Mouse (Mus musculus) heart, embryonic 15.5 days (tissue): ENCODE measurements around the gene Daam1. TPM values are rescaled to one million over a fixed set of nuclear protein-coding genes. Genes with fewer than 3 reads are reported as not detected.

Experiments
- ATAC-seq: fragments of 200-750 bp; cut with Nextera tagmentation; replicated peaks from 2 replicates; pipeline ENCODE4 v1.8.0; 2017; ENCODE audit warnings: low read depth, moderate TSS enrichment; ENCODE audit not compliant: insufficient number of reproducible peaks, insufficient read depth, low FRiP score
- H3K27ac ChIP-seq: fragments of 300-500 bp; sonication (generic); 2 replicates; pipeline ENCODE4 v1.5.1; 2015; ENCODE audit warnings: mild to moderate bottlenecking, inconsistent platforms
- H3K27me3 ChIP-seq: fragments of 300-500 bp; sonication (generic); 2 replicates; pipeline ENCODE4 v1.6.1; 2015; ENCODE audit warnings: inconsistent platforms
- H3K36me3 ChIP-seq: fragments of 300-500 bp; sonication (generic); 2 replicates; pipeline ENCODE4 v1.6.1; 2015; ENCODE audit warnings: mild to moderate bottlenecking, inconsistent platforms
- H3K4me1 ChIP-seq: fragments of 300-500 bp; sonication (generic); replicated peaks from 2 replicates; pipeline ENCODE4 v1.6.1; 2015; ENCODE audit warnings: inconsistent platforms
- H3K4me2 ChIP-seq: fragments of 300-500 bp; sonication (generic); 2 replicates; pipeline ENCODE4 v1.6.1; 2015; ENCODE audit warnings: inconsistent platforms, mild to moderate bottlenecking, moderate library complexity
- H3K4me3 ChIP-seq: fragments of 300-500 bp; sonication (generic); 2 replicates; pipeline ENCODE4 v1.5.1; 2015; ENCODE audit warnings: mild to moderate bottlenecking, inconsistent platforms
- H3K9ac ChIP-seq: fragments of 300-500 bp; sonication (generic); 2 replicates; pipeline ENCODE4 v1.6.1; 2015; ENCODE audit warnings: mild to moderate bottlenecking, inconsistent platforms
- H3K9me3 ChIP-seq: fragments of 300-500 bp; sonication (generic); replicated peaks from 2 replicates; pipeline ENCODE4 v1.6.1; 2016; ENCODE audit warnings: inconsistent platforms
- WGBS: fragments of 180-500 bp; shearing (Covaris S2); methylation state at CpG from one replicate; pipeline ENCODE4 v1.1.7; 2015; ENCODE audit warnings: mixed read lengths; 5-methylcytosine and 5-hydroxymethylcytosine counted together
- polyA plus RNA-seq: library from polyadenylated mRNA; unstranded; fragments of >200 nt; fragmentation: Nextera tagmentation; extraction: Ambion mirVana; gene quantifications from 2 replicates; pipeline ENCODE4 v1.2.1, GENCODE M21; 2015

Daam1 gene
- polyA plus RNA-seq, result 20.9 and 21.4 TPM in 2 replicates

- ATAC-seq, result peak; percentile 99
- under 1% methylated on average over 35 of the region's 35 CpGs for WGBS
- H3K4me1 ChIP-seq, result peaks cover 36% of the 10 kb centered on the region
Observed at GRCm38 (mm10) chr12:71830607-71831257, at the start of gene Daam1. Gene Daam1 (plus strand): TSS chr12:71831078.

GRCm38 (mm10) chr12:71781220-71781619 is 49.7 kb upstream of the Daam1 start:
- peaks cover 8% of the 10 kb centered on the region for H3K4me1 ChIP-seq
- no peaks in the 10 kb centered on the region for H3K27me3 ChIP-seq
- ATAC-seq, result no peak; the same call in 1 of the 2 replicates
- no peak overlapping the region for H3K4me2 ChIP-seq
- H3K9me3 ChIP-seq, result no peaks in the 10 kb centered on the region
- WGBS, result 36% methylated on average over 7 of the region's 7 CpGs
- peak overlapping the region; percentile 5; the same call in 1 of the 2 replicates for H3K27ac ChIP-seq
- no peak overlapping the region for H3K9ac ChIP-seq
- H3K36me3 ChIP-seq, result no peaks in the 10 kb centered on the region
- no peak overlapping the region for H3K4me3 ChIP-seq

More at GRCm38 (mm10) chr12:71830607-71831257, at the start of gene Daam1:
- H3K27ac ChIP-seq, result peak within 1 kb of the TSS; percentile 97
- peak within 1 kb of the TSS; percentile 70 for H3K4me2 ChIP-seq
- no peaks in the 10 kb centered on the region for H3K9me3 ChIP-seq
- H3K27me3 ChIP-seq, result no peaks in the 10 kb centered on the region
- peak within 1 kb of the TSS; percentile 94 for H3K9ac ChIP-seq
- no peaks in the 10 kb centered on the region for H3K36me3 ChIP-seq
- peak within 1 kb of the TSS; percentile 94 for H3K4me3 ChIP-seq

- Histone ChIP-seq H3K9ac (no peak overlapping the region), H3K36me3 (no peaks in the 10 kb centered on the region), H3K27me3 (no peaks in the 10 kb centered on the region), H3K4me1 (no peaks in the 10 kb centered on the region), H3K27ac (no peak overlapping the region), H3K4me3 (no peak overlapping the region), H3K4me2 (no peak overlapping the region), H3K9me3 (no peaks in the 10 kb centered on the region)
- no peak for ATAC-seq
- 71% methylated on average over 3 of the region's 3 CpGs for WGBS
Observed at GRCm38 (mm10) chr12:71783970-71784369, 46.9 kb upstream of the Daam1 start.

GRCm38 (mm10) chr12:71784666-71785255 is 46.1 kb upstream of the Daam1 start:
- no peak for ATAC-seq
- Histone ChIP-seq H3K4me2 (no peak overlapping the region), H3K27ac (no peak overlapping the region), H3K9me3 (no peaks in the 10 kb centered on the region), H3K9ac (no peak overlapping the region), H3K4me3 (no peak overlapping the region), H3K36me3 (no peaks in the 10 kb centered on the region), H3K4me1 (no peaks in the 10 kb centered on the region), H3K27me3 (no peaks in the 10 kb centered on the region)
- WGBS, result 61% methylated on average over 11 of the region's 11 CpGs

- Histone ChIP-seq H3K36me3 (no peaks in the 10 kb centered on the region), H3K4me2 (no peak overlapping the region), H3K4me3 (no peak overlapping the region), H3K9me3 (no peaks in the 10 kb centered on the region), H3K9ac (no peak overlapping the region), H3K27ac (no peak overlapping the region), H3K27me3 (no peaks in the 10 kb centered on the region), H3K4me1 (no peaks in the 10 kb centered on the region)
- no peak for ATAC-seq
Observed at GRCm38 (mm10) chr12:71786521-71786920, 44.4 kb upstream of the Daam1 start.

GRCm38 (mm10) chr12:71788791-71789190 is 42.1 kb upstream of the Daam1 start:
- WGBS, result 44% methylated on average over 4 of the region's 4 CpGs
- Histone ChIP-seq H3K9ac (no peak overlapping the region), H3K4me1 (no peaks in the 10 kb centered on the region), H3K4me2 (no peak overlapping the region), H3K36me3 (no peaks in the 10 kb centered on the region), H3K4me3 (no peak overlapping the region), H3K9me3 (no peaks in the 10 kb centered on the region), H3K27ac (no peak overlapping the region), H3K27me3 (no peaks in the 10 kb centered on the region)
- ATAC-seq, result no peak; the same call in 1 of the 2 replicates

- ATAC-seq, result no peak
- Histone ChIP-seq H3K27ac (no peak overlapping the region), H3K9ac (no peak overlapping the region), H3K9me3 (no peaks in the 10 kb centered on the region), H3K36me3 (no peaks in the 10 kb centered on the region), H3K4me1 (no peaks in the 10 kb centered on the region), H3K4me3 (no peak overlapping the region), H3K4me2 (no peak overlapping the region), H3K27me3 (no peaks in the 10 kb centered on the region)
- WGBS, result 91% methylated on average over 1 of the region's 1 CpGs
Observed at GRCm38 (mm10) chr12:71790581-71790980, 40.3 kb upstream of the Daam1 start.

GRCm38 (mm10) chr12:71793114-71793513 is 37.8 kb upstream of the Daam1 start:
- H3K9ac ChIP-seq, result no peak overlapping the region
- WGBS, result 81% methylated on average over 2 of the region's 2 CpGs
- H3K4me1 ChIP-seq, result peaks cover 5% of the 10 kb centered on the region
- no peak overlapping the region for H3K4me3 ChIP-seq
- no peaks in the 10 kb centered on the region for H3K27me3 ChIP-seq
- no peaks in the 10 kb centered on the region for H3K9me3 ChIP-seq
- H3K4me2 ChIP-seq, result no peak overlapping the region
- no peak for ATAC-seq
- H3K27ac ChIP-seq, result no peak overlapping the region
- no peaks in the 10 kb centered on the region for H3K36me3 ChIP-seq

- H3K9ac ChIP-seq, result no peak overlapping the region
- no peak overlapping the region for H3K4me2 ChIP-seq
- H3K36me3 ChIP-seq, result no peaks in the 10 kb centered on the region
- no peak for ATAC-seq
- H3K4me3 ChIP-seq, result no peak overlapping the region
- H3K4me1 ChIP-seq, result peaks cover 5% of the 10 kb centered on the region
- no peaks in the 10 kb centered on the region for H3K27me3 ChIP-seq
- no peaks in the 10 kb centered on the region for H3K9me3 ChIP-seq
- H3K27ac ChIP-seq, result no peak overlapping the region
- WGBS, result 41% methylated on average over 4 of the region's 4 CpGs
Observed at GRCm38 (mm10) chr12:71795626-71796025, 35.3 kb upstream of the Daam1 start.

GRCm38 (mm10) chr12:71796517-71796916 is 34.4 kb upstream of the Daam1 start:
- 0 out of 2 replicates have a peak overlapping the region, but pooled peaks have one; percentile 3 for H3K4me2 ChIP-seq
- WGBS, result 13% methylated on average over 7 of the region's 7 CpGs
- H3K36me3 ChIP-seq, result no peaks in the 10 kb centered on the region
- no peak overlapping the region for H3K4me3 ChIP-seq
- no peak overlapping the region for H3K27ac ChIP-seq
- H3K4me1 ChIP-seq, result peaks cover 5% of the 10 kb centered on the region
- no peak for ATAC-seq
- no peaks in the 10 kb centered on the region for H3K9me3 ChIP-seq
- H3K27me3 ChIP-seq, result no peaks in the 10 kb centered on the region
- H3K9ac ChIP-seq, result no peak overlapping the region

GRCm38 (mm10) chr12:71807306-71807705 is 23.6 kb upstream of the Daam1 start:
- 63% methylated on average over 9 of the region's 9 CpGs for WGBS
- no peak for ATAC-seq
- Histone ChIP-seq H3K36me3 (no peaks in the 10 kb centered on the region), H3K9ac (no peak overlapping the region), H3K4me3 (no peak overlapping the region), H3K4me2 (no peak overlapping the region), H3K9me3 (no peaks in the 10 kb centered on the region), H3K4me1 (peaks cover 5% of the 10 kb centered on the region; the same call in 1 of the 2 replicates), H3K27ac (no peak overlapping the region), H3K27me3 (no peaks in the 10 kb centered on the region)

- H3K4me2 ChIP-seq, result no peak overlapping the region
- peak overlapping the region; percentile 46 for H3K27ac ChIP-seq
- peaks cover 18% of the 10 kb centered on the region for H3K4me1 ChIP-seq
- ATAC-seq, result 0 out of 2 replicates have a peak, but pooled peaks have one; percentile 27
- no peaks in the 10 kb centered on the region for H3K9me3 ChIP-seq
- H3K27me3 ChIP-seq, result no peaks in the 10 kb centered on the region
- no peak overlapping the region for H3K4me3 ChIP-seq
- 54% methylated on average over 9 of the region's 9 CpGs for whole genome bisulfite sequencing
- no peaks in the 10 kb centered on the region for H3K36me3 ChIP-seq
- no peak overlapping the region for H3K9ac ChIP-seq
Observed at GRCm38 (mm10) chr12:71808631-71809030, 22.2 kb upstream of the Daam1 start.
